ENCODE assay signal across 10 mouse cellular contexts in the genomic region with DNA sequence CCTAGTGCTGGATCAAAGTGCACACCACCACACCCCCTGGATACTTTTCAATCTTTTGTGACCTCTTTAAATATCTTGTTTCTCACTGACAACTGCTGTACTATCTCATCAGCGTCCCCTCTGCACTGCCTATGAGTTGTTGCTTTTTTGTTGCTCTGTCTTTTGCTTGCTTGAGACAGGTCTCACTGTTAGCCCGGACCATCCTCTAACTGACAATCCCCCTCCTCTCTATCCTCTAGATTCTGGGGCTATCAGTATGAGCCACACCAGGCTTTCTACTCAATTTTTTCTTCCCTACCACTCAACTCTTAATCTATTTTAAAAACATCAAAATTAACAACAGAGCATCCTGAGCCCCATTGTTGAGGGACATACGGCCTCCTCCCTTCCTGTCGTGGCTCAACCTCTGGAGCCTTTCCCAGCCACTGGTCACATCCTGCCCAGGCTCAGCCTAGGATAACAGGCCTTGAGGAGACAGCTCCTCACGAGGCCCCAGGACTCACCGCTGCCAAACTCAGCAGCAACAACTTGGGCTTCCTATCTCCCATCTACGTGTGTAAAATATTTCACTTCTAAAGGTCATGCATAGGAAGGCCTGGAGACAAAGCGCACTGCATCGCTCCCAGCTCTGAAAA. TPM values are rescaled to one million over a fixed set of nuclear protein-coding genes. Genes with fewer than 3 reads are reported as not detected.
A peak's percentile ranks its signal among the peaks of the same experiment; 100 is the strongest.
DNase-seq lines count a peak whose midpoint lies in the region; ATAC-seq and TF ChIP-seq lines count a peak whose summit lies in the region.
"Had no signal": no experiment of that assay in that cellular context is flagged by ENCODE, and none has a peak within 500 bp of the region (broad histone marks: within the 10 kb centered on the region; RNA-seq: fewer than 3 reads in every experiment).

No protein-coding gene starts in this region.

- H3K27me3 ChIP-seq in midbrain, embryonic 14.5 days (ENCODE audit: control insufficient read depth, insufficient read depth, low read length) = no peaks in the 10 kb centered on the region
- no peaks in the 10 kb centered on the region for H3K27me3 ChIP-seq in midbrain, postnatal 0 days (ENCODE audit: insufficient read depth, low read length)
- no peaks in the 10 kb centered on the region for H3K27me3 ChIP-seq in kidney, postnatal 0 days (ENCODE audit: insufficient read depth, low read length)
- H3K27me3 ChIP-seq in stomach, embryonic 15.5 days (replicated peaks) = no peaks in the 10 kb centered on the region
- no peaks in the 10 kb centered on the region for H3K27me3 ChIP-seq in midbrain, embryonic 15.5 days (replicated peaks)
- H3K27me3 ChIP-seq: embryonic facial prominence, embryonic 13.5 days; limb, embryonic 13.5 days had no signal

- no peak for TF ChIP-seq CTCF in midbrain, postnatal 0 days (IDR thresholded peaks at IDR 0.05)
- TF ChIP-seq CTCF in kidney, postnatal 0 days (IDR thresholded peaks at IDR 0.05; ENCODE audit: low read depth) = no peak

- no peak overlapping the region for H3K9ac ChIP-seq in midbrain, embryonic 14.5 days (replicated peaks; ENCODE audit: low read length)
- no peak overlapping the region for H3K9ac ChIP-seq in midbrain, postnatal 0 days (replicated peaks; ENCODE audit: low read length, poor library complexity, severe bottlenecking)
- H3K9ac ChIP-seq in kidney, postnatal 0 days (ENCODE audit: low read depth, low read length) = no peak overlapping the region
- H3K9ac ChIP-seq in stomach, embryonic 15.5 days = no peak overlapping the region
- no peak overlapping the region for H3K9ac ChIP-seq in midbrain, embryonic 15.5 days
- H3K9ac ChIP-seq: embryonic facial prominence, embryonic 13.5 days; limb, embryonic 13.5 days had no signal

- 88% methylated on average over 9 of the region's 9 CpGs for WGBS in midbrain, embryonic 14.5 days
- 78% methylated on average over 9 of the region's 9 CpGs for WGBS in midbrain, postnatal 0 days
- 57% methylated on average over 9 of the region's 9 CpGs for WGBS in kidney, postnatal 0 days
- 71% methylated on average over 9 of the region's 9 CpGs for WGBS in stomach, embryonic 15.5 days
- 83% methylated on average over 9 of the region's 9 CpGs for WGBS in midbrain, embryonic 15.5 days

- DNase-seq in midbrain, embryonic 14.5 days = no peak
- no peak for DNase-seq in midbrain, postnatal 0 days (ENCODE audit: low spot score)
- DNase-seq in heart, adult 9 months (ENCODE audit: low spot score in 2 of 2) = peak; percentile 83 to 89
- peak; percentile 62 for DNase-seq in kidney, postnatal 0 days (ENCODE audit: low spot score)
- DNase-seq in frontal cortex, postnatal 25 days (ENCODE audit: low spot score in 2 of 2) = no peak
- DNase-seq in cerebellum, adult 9-10 months = no peak

- H3K9me3 ChIP-seq in midbrain, embryonic 14.5 days (ENCODE audit: control insufficient read depth, low read length) = peaks cover 10% of the 10 kb centered on the region; the same call in 1 of the 2 replicates
- H3K9me3 ChIP-seq in midbrain, postnatal 0 days (ENCODE audit: low read length) = 0 out of 2 replicates have a peak, but pooled peaks cover 11% of the 10 kb centered on the region
- peaks cover 8% of the 10 kb centered on the region; the same call in 1 of the 2 replicates for H3K9me3 ChIP-seq in kidney, postnatal 0 days (replicated peaks; ENCODE audit: low read length)
- H3K9me3 ChIP-seq in stomach, embryonic 15.5 days = no peaks in the 10 kb centered on the region
- H3K9me3 ChIP-seq in midbrain, embryonic 15.5 days = 0 out of 2 replicates have a peak, but pooled peaks cover 3% of the 10 kb centered on the region

- H3K4me3 ChIP-seq in midbrain, embryonic 14.5 days (replicated peaks; ENCODE audit: low read depth, low read length) = no peak overlapping the region
- no peak overlapping the region for H3K4me3 ChIP-seq in midbrain, postnatal 0 days (ENCODE audit: low read depth, low read length)
- no peak overlapping the region for H3K4me3 ChIP-seq in kidney, postnatal 0 days (replicated peaks; ENCODE audit: low read depth, low read length)
- H3K4me3 ChIP-seq in stomach, embryonic 15.5 days (replicated peaks) = no peak overlapping the region
- H3K4me3 ChIP-seq in midbrain, embryonic 15.5 days = no peak overlapping the region
- H3K4me3 ChIP-seq: embryonic facial prominence, embryonic 13.5 days; limb, embryonic 13.5 days had no signal

- no peaks in the 10 kb centered on the region for H3K4me1 ChIP-seq in midbrain, embryonic 14.5 days (ENCODE audit: control insufficient read depth, insufficient read depth, low read length)
- H3K4me1 ChIP-seq in midbrain, postnatal 0 days (ENCODE audit: insufficient read depth, low read length) = no peaks in the 10 kb centered on the region
- H3K4me1 ChIP-seq in kidney, postnatal 0 days (replicated peaks; ENCODE audit: insufficient read depth, low read length) = no peaks in the 10 kb centered on the region
- 0 out of 2 replicates have a peak, but pooled peaks cover 3% of the 10 kb centered on the region for H3K4me1 ChIP-seq in stomach, embryonic 15.5 days
- H3K4me1 ChIP-seq in midbrain, embryonic 15.5 days = no peaks in the 10 kb centered on the region

- ATAC-seq in midbrain, embryonic 14.5 days (ENCODE audit: low FRiP score, low TSS enrichment) = no peak
- ATAC-seq in midbrain, postnatal 0 days (ENCODE audit: low FRiP score) = no peak
- no peak for ATAC-seq in kidney, postnatal 0 days (replicated peaks; ENCODE audit: low FRiP score, low read depth)
- no peak for ATAC-seq in stomach, embryonic 15.5 days (ENCODE audit: insufficient read depth, low FRiP score, low read depth)
- ATAC-seq in midbrain, embryonic 15.5 days (replicated peaks) = no peak

- no peak overlapping the region for H3K4me2 ChIP-seq in midbrain, embryonic 14.5 days (ENCODE audit: low read length)
- H3K4me2 ChIP-seq in midbrain, postnatal 0 days (ENCODE audit: low read depth, low read length, poor library complexity, severe bottlenecking) = no peak overlapping the region
- H3K4me2 ChIP-seq in kidney, postnatal 0 days (ENCODE audit: low read length) = no peak overlapping the region
- no peak overlapping the region for H3K4me2 ChIP-seq in stomach, embryonic 15.5 days
- H3K4me2 ChIP-seq in midbrain, embryonic 15.5 days = no peak overlapping the region
- H3K4me2 ChIP-seq: embryonic facial prominence, embryonic 13.5 days; limb, embryonic 13.5 days had no signal

- H3K27ac ChIP-seq in midbrain, embryonic 14.5 days (replicated peaks; ENCODE audit: low read depth, low read length) = 0 out of 2 replicates have a peak overlapping the region, but pooled peaks have one; percentile 20
- no peak overlapping the region for H3K27ac ChIP-seq in midbrain, postnatal 0 days (ENCODE audit: low read depth, low read length)
- peak overlapping the region; percentile 64 for H3K27ac ChIP-seq in kidney, postnatal 0 days
- 0 out of 2 replicates have a peak overlapping the region, but pooled peaks have one; percentile 28 for H3K27ac ChIP-seq in stomach, embryonic 15.5 days
- no peak overlapping the region for H3K27ac ChIP-seq in midbrain, embryonic 15.5 days
- H3K27ac ChIP-seq: embryonic facial prominence, embryonic 13.5 days; limb, embryonic 13.5 days had no signal

- H3K36me3 ChIP-seq in midbrain, embryonic 14.5 days (ENCODE audit: control insufficient read depth, insufficient read depth, low read length) = no peaks in the 10 kb centered on the region
- no peaks in the 10 kb centered on the region for H3K36me3 ChIP-seq in midbrain, postnatal 0 days (ENCODE audit: insufficient read depth, low read length)
- H3K36me3 ChIP-seq in kidney, postnatal 0 days (ENCODE audit: insufficient read depth, low read length) = peaks cover 2% of the 10 kb centered on the region; the same call in 1 of the 2 replicates
- 0 out of 2 replicates have a peak, but pooled peaks cover 3% of the 10 kb centered on the region for H3K36me3 ChIP-seq in stomach, embryonic 15.5 days
- H3K36me3 ChIP-seq in midbrain, embryonic 15.5 days (replicated peaks) = no peaks in the 10 kb centered on the region

RNA-seq across cellular contexts. Expression of gene Afg1l, which starts 20.7 kb away (rescaled TPM):
- 5.8 and 7.0 TPM in 2 replicates for polyA plus RNA-seq in midbrain, embryonic 14.5 days (2014; fragmentation: Nextera tagmentation; extraction: Ambion mirVana)
- 7.8 and 8.5 TPM in 2 replicates for total RNA-seq in midbrain, postnatal 0 days (2014; rRNA removed)
- polyA plus RNA-seq in midbrain, postnatal 0 days (2015; fragmentation: Nextera tagmentation; extraction: Ambion mirVana) = 5.8 and 6.6 TPM in 2 replicates
- 8.3 and 9.6 TPM in 2 replicates for polyA plus RNA-seq in kidney, postnatal 0 days (2015; fragmentation: Nextera tagmentation; extraction: Ambion mirVana)
- 8.9 and 9.5 TPM in 2 replicates for polyA plus RNA-seq in stomach, embryonic 15.5 days (2015; fragmentation: Nextera tagmentation; extraction: Ambion mirVana)
- polyA plus RNA-seq in midbrain, embryonic 15.5 days (2015; fragmentation: Nextera tagmentation; extraction: Ambion mirVana) = 7.4 and 8.2 TPM in 2 replicates

RNA-seq across cellular contexts. Expression of gene Snx3, which starts 44.2 kb away (rescaled TPM):
- polyA plus RNA-seq in midbrain, embryonic 14.5 days (2014; fragmentation: Nextera tagmentation; extraction: Ambion mirVana) = 250 and 272 TPM in 2 replicates
- 131 and 149 TPM in 2 replicates for total RNA-seq in midbrain, postnatal 0 days (2014; rRNA removed)
- 339 and 343 TPM in 2 replicates for polyA plus RNA-seq in midbrain, postnatal 0 days (2015; fragmentation: Nextera tagmentation; extraction: Ambion mirVana)
- 326 and 345 TPM in 2 replicates for polyA plus RNA-seq in kidney, postnatal 0 days (2015; fragmentation: Nextera tagmentation; extraction: Ambion mirVana)
- polyA plus RNA-seq in stomach, embryonic 15.5 days (2015; fragmentation: Nextera tagmentation; extraction: Ambion mirVana) = 372 and 389 TPM in 2 replicates
- polyA plus RNA-seq in midbrain, embryonic 15.5 days (2015; fragmentation: Nextera tagmentation; extraction: Ambion mirVana) = 285 and 293 TPM in 2 replicates

Comparison
In these comparisons a context has a peak if more than half of its experiments do, and no peak if none do; other contexts are left out.
1. H3K27ac ChIP-seq: peak in midbrain, embryonic 14.5 days (single experiment), kidney, postnatal 0 days (single experiment) and stomach, embryonic 15.5 days (single experiment); none in midbrain, postnatal 0 days (single experiment) and midbrain, embryonic 15.5 days (single experiment).
2. DNase-seq: peak in heart, adult 9 months (2 of 2) and kidney, postnatal 0 days (single experiment); none in midbrain, embryonic 14.5 days (single experiment), midbrain, postnatal 0 days (single experiment), frontal cortex, postnatal 25 days (0 of 2) and cerebellum, adult 9-10 months (single experiment).